Mouse (Mus musculus): ENCODE measurements at regions not wholly inside any gene's neighbourhood (a gene's known extent, or its start where the extent isn't known, plus 50 kb on each side); places are given as distances from the start of the nearest gene placed in this dataset.

GRCm38 (mm10) chr1:76717639-76718292 is 797.1 kb downstream of the Epha4 start:
- no peak overlapping the region for H3K9ac ChIP-seq
- ATAC-seq (ENCODE audit: insufficient number of reproducible peaks, low FRiP score, low TSS enrichment, low read depth): no peak
- WGBS: 59% methylated on average over 11 of the region's 11 CpGs

GRCm38 (mm10) chr1:76724453-76724852 is 790.4 kb downstream of the Epha4 start:
- no peaks in the 10 kb centered on the region for H3K27me3 ChIP-seq
- H3K9ac ChIP-seq: no peak overlapping the region
- ATAC-seq (ENCODE audit: insufficient number of reproducible peaks, low FRiP score, low TSS enrichment, low read depth): no peak
- no peak overlapping the region for H3K4me3 ChIP-seq
- H3K4me2 ChIP-seq: no peak overlapping the region
- WGBS: 40% methylated on average over 3 of the region's 3 CpGs
- H3K4me1 ChIP-seq: no peaks in the 10 kb centered on the region
- no peak overlapping the region for H3K27ac ChIP-seq
- no peaks in the 10 kb centered on the region for H3K9me3 ChIP-seq
- no peaks in the 10 kb centered on the region for H3K36me3 ChIP-seq

More at GRCm38 (mm10) chr1:76717639-76718292, 797.1 kb downstream of the Epha4 start:
- H3K4me3 ChIP-seq: no peak overlapping the region
- H3K36me3 ChIP-seq: no peaks in the 10 kb centered on the region
- H3K9me3 ChIP-seq: no peaks in the 10 kb centered on the region
- no peak overlapping the region for H3K4me2 ChIP-seq
- H3K27ac ChIP-seq: no peak overlapping the region
- no peaks in the 10 kb centered on the region for H3K4me1 ChIP-seq
- H3K27me3 ChIP-seq: no peaks in the 10 kb centered on the region

GRCm38 (mm10) chr1:76737003-76737402 is 777.9 kb downstream of the Epha4 start:
- Histone ChIP-seq H3K4me1 (0 out of 2 replicates have a peak, but pooled peaks cover 2% of the 10 kb centered on the region), H3K36me3 (no peaks in the 10 kb centered on the region), H3K9me3 (no peaks in the 10 kb centered on the region), H3K4me3 (no peak overlapping the region), H3K27me3 (no peaks in the 10 kb centered on the region), H3K27ac (no peak overlapping the region), H3K9ac (no peak overlapping the region), H3K4me2 (no peak overlapping the region)
- 39% methylated on average over 1 of the region's 1 CpGs for WGBS
- ATAC-seq (ENCODE audit: insufficient number of reproducible peaks, low FRiP score, low TSS enrichment, low read depth): no peak

- H3K4me1 ChIP-seq: 0 out of 2 replicates have a peak, but pooled peaks cover 2% of the 10 kb centered on the region
- H3K27ac ChIP-seq: no peak overlapping the region
- no peak overlapping the region for H3K9ac ChIP-seq
- 74% methylated on average over 2 of the region's 2 CpGs for WGBS
- no peak for ATAC-seq (ENCODE audit: insufficient number of reproducible peaks, low FRiP score, low TSS enrichment, low read depth)
- no peaks in the 10 kb centered on the region for H3K36me3 ChIP-seq
- no peak overlapping the region for H3K4me2 ChIP-seq
- no peaks in the 10 kb centered on the region for H3K27me3 ChIP-seq
- no peaks in the 10 kb centered on the region for H3K9me3 ChIP-seq
- no peak overlapping the region for H3K4me3 ChIP-seq
Measured at GRCm38 (mm10) chr1:76737663-76738062, 777.2 kb downstream of the Epha4 start.

- H3K4me3 ChIP-seq: no peak overlapping the region
- WGBS: 54% methylated on average over 2 of the region's 2 CpGs
Measured at GRCm38 (mm10) chr1:76772694-76773093, 742.2 kb downstream of the Epha4 start.

GRCm38 (mm10) chr1:76786871-76787270 is 728.0 kb downstream of the Epha4 start:
- WGBS: 87% methylated on average over 2 of the region's 2 CpGs
- no peak overlapping the region for H3K4me3 ChIP-seq
- no peak overlapping the region for H3K4me2 ChIP-seq
- H3K9ac ChIP-seq: no peak overlapping the region
- H3K4me1 ChIP-seq: no peaks in the 10 kb centered on the region
- no peaks in the 10 kb centered on the region for H3K36me3 ChIP-seq
- no peaks in the 10 kb centered on the region for H3K27me3 ChIP-seq
- ATAC-seq (ENCODE audit: insufficient number of reproducible peaks, low FRiP score, low TSS enrichment, low read depth): no peak
- no peaks in the 10 kb centered on the region for H3K9me3 ChIP-seq
- H3K27ac ChIP-seq: no peak overlapping the region

More at GRCm38 (mm10) chr1:76772694-76773093, 742.2 kb downstream of the Epha4 start:
- Histone ChIP-seq H3K4me1 (no peaks in the 10 kb centered on the region), H3K9me3 (no peaks in the 10 kb centered on the region), H3K4me2 (no peak overlapping the region), H3K27ac (no peak overlapping the region), H3K27me3 (no peaks in the 10 kb centered on the region), H3K9ac (no peak overlapping the region), H3K36me3 (no peaks in the 10 kb centered on the region)
- no peak for ATAC-seq (ENCODE audit: insufficient number of reproducible peaks, low FRiP score, low TSS enrichment, low read depth)

GRCm38 (mm10) chr1:76793438-76793837 is 721.5 kb downstream of the Epha4 start:
- Histone ChIP-seq H3K9ac (no peak overlapping the region), H3K4me3 (no peak overlapping the region), H3K4me2 (no peak overlapping the region), H3K27me3 (no peaks in the 10 kb centered on the region), H3K9me3 (no peaks in the 10 kb centered on the region), H3K4me1 (no peaks in the 10 kb centered on the region), H3K27ac (no peak overlapping the region), H3K36me3 (no peaks in the 10 kb centered on the region)
- no peak for ATAC-seq (ENCODE audit: insufficient number of reproducible peaks, low FRiP score, low TSS enrichment, low read depth)
- WGBS: 76% methylated on average over 2 of the region's 2 CpGs

GRCm38 (mm10) chr1:76819906-76820305 is 695.0 kb downstream of the Epha4 start:
- 87% methylated on average over 1 of the region's 1 CpGs for WGBS
- H3K27me3 ChIP-seq: no peaks in the 10 kb centered on the region
- no peaks in the 10 kb centered on the region for H3K4me1 ChIP-seq
- no peak overlapping the region for H3K27ac ChIP-seq
- H3K9me3 ChIP-seq: no peaks in the 10 kb centered on the region
- no peak overlapping the region for H3K4me2 ChIP-seq
- no peak overlapping the region for H3K9ac ChIP-seq
- no peak for ATAC-seq (ENCODE audit: insufficient number of reproducible peaks, low FRiP score, low TSS enrichment, low read depth)
- H3K4me3 ChIP-seq: no peak overlapping the region
- no peaks in the 10 kb centered on the region for H3K36me3 ChIP-seq

- 42% methylated on average over 3 of the region's 3 CpGs for WGBS
- Histone ChIP-seq H3K9me3 (no peaks in the 10 kb centered on the region), H3K4me1 (no peaks in the 10 kb centered on the region), H3K9ac (no peak overlapping the region), H3K27ac (no peak overlapping the region), H3K27me3 (no peaks in the 10 kb centered on the region), H3K36me3 (no peaks in the 10 kb centered on the region), H3K4me2 (no peak overlapping the region), H3K4me3 (no peak overlapping the region)
- ATAC-seq (ENCODE audit: insufficient number of reproducible peaks, low FRiP score, low TSS enrichment, low read depth): no peak
Measured at GRCm38 (mm10) chr1:76821610-76822009, 693.3 kb downstream of the Epha4 start.

GRCm38 (mm10) chr1:76829690-76830089 is 685.2 kb downstream of the Epha4 start:
- H3K27ac ChIP-seq: no peak overlapping the region
- H3K36me3 ChIP-seq: no peaks in the 10 kb centered on the region
- H3K9me3 ChIP-seq: no peaks in the 10 kb centered on the region
- no peak overlapping the region for H3K4me2 ChIP-seq
- no peak overlapping the region for H3K9ac ChIP-seq
- no peaks in the 10 kb centered on the region for H3K4me1 ChIP-seq
- H3K4me3 ChIP-seq: no peak overlapping the region
- H3K27me3 ChIP-seq: no peaks in the 10 kb centered on the region
- ATAC-seq (ENCODE audit: insufficient number of reproducible peaks, low FRiP score, low TSS enrichment, low read depth): no peak
- 33% methylated on average over 2 of the region's 2 CpGs for WGBS

- ATAC-seq (ENCODE audit: insufficient number of reproducible peaks, low FRiP score, low TSS enrichment, low read depth): no peak
- Histone ChIP-seq H3K4me2 (no peak overlapping the region), H3K4me1 (no peaks in the 10 kb centered on the region), H3K9me3 (no peaks in the 10 kb centered on the region), H3K27ac (no peak overlapping the region), H3K36me3 (no peaks in the 10 kb centered on the region), H3K9ac (no peak overlapping the region), H3K4me3 (no peak overlapping the region), H3K27me3 (no peaks in the 10 kb centered on the region)
- 13% methylated on average over 2 of the region's 2 CpGs for WGBS
Measured at GRCm38 (mm10) chr1:76832311-76832710, 682.6 kb downstream of the Epha4 start.

GRCm38 (mm10) chr1:76835028-76835683 is 679.7 kb downstream of the Epha4 start:
- 61% methylated on average over 6 of the region's 6 CpGs for WGBS

More at GRCm38 (mm10) chr1:76835028-76835683, 679.7 kb downstream of the Epha4 start:
- no peak for ATAC-seq (ENCODE audit: insufficient number of reproducible peaks, low FRiP score, low TSS enrichment, low read depth)
- H3K4me1 ChIP-seq: no peaks in the 10 kb centered on the region
- no peak overlapping the region for H3K27ac ChIP-seq
- H3K4me2 ChIP-seq: no peak overlapping the region
- H3K9ac ChIP-seq: no peak overlapping the region
- no peaks in the 10 kb centered on the region for H3K36me3 ChIP-seq
- H3K27me3 ChIP-seq: no peaks in the 10 kb centered on the region
- no peaks in the 10 kb centered on the region for H3K9me3 ChIP-seq
- no peak overlapping the region for H3K4me3 ChIP-seq

Measured in limb, embryonic 15.5 days (tissue).